Mouse (Mus musculus): ENCODE data around the gene Ppp1r3e. TPM values are rescaled to one million over a fixed set of nuclear protein-coding genes. Genes with fewer than 3 reads are reported as not detected.
A peak's percentile ranks its signal among the peaks of the same experiment; 100 is the strongest.

Gene Ppp1r3e
- total RNA-seq, 2 experiments from 2014 or later, result 18.6 to 21.2 TPM

DNA sequence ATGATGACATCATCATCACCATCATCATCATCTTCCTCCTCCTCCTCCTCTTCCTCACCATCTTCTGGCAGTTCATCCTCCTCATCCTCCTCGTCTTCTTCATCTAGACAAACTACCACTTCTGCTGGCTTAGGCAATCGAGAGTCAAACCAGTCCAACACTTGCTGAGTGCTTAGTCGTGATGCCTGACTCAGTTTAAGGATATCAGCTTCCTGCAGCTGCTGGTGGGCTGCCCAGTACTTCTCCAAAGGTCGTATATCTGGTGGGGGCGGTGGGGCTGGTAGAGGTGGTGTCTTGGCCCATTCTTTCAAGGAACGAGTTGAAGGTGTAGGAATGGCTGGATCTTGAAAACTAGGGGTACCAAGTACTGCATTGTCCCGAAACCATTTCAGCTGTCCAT, 20.6 kb downstream of the Ppp1r3e start:
- TF ChIP-seq CTCF (IDR thresholded peaks at IDR 0.05), result no peak
- no peak overlapping the region for H3K27ac ChIP-seq

GRCm38 (mm10) chr14:54855726-54856125, 21.6 kb downstream of the Ppp1r3e start:
- H3K27ac ChIP-seq, result no peak overlapping the region
- intact Hi-C loops (cut with DNase I), result no loop called here
- TF ChIP-seq CTCF (IDR thresholded peaks at IDR 0.05), result no peak
- no peak overlapping the region for H3K4me3 ChIP-seq
- DNase-seq (ENCODE audit: extremely low spot score in 1 of 2, low spot score in 2 of 2), result no peak

More for the DNA sequence above, 20.6 kb downstream of the Ppp1r3e start:
- no peak overlapping the region for H3K4me3 ChIP-seq
- DNase-seq (ENCODE audit: extremely low spot score in 1 of 2, low spot score in 2 of 2), result no peak
- intact Hi-C loops (cut with DNase I), result no loop called here

GRCm38 (mm10) chr14:54843461-54843860, 33.9 kb downstream of the Ppp1r3e start:
- peak; percentile 62 for TF ChIP-seq CTCF (IDR thresholded peaks at IDR 0.05)
- Histone ChIP-seq H3K4me3 (no peak overlapping the region; the same call in 1 of the 2 replicates), H3K27ac (no peak overlapping the region)
- no peak for DNase-seq (ENCODE audit: extremely low spot score in 1 of 2, low spot score in 2 of 2)
- intact Hi-C loops (cut with DNase I), result loop anchor here (1.0 to 5.0 kb wide), 2 partner anchors 94 to 172 kb away; partner anchors contain the start of genes Cmtm5 and Ngdn

GRCm38 (mm10) chr14:54823716-54824115, 53.6 kb downstream of the Ppp1r3e start:
- DNase-seq (ENCODE audit: extremely low spot score in 1 of 2, low spot score in 2 of 2), result no peak
- no peak overlapping the region for H3K4me3 ChIP-seq
- no peak for TF ChIP-seq CTCF (IDR thresholded peaks at IDR 0.05)
- no peak overlapping the region for H3K27ac ChIP-seq
- intact Hi-C loops (cut with DNase I), result no loop called here

Other genes starting within 250 kb of the Ppp1r3e start
- gene Gm17606, start 236.6 kb downstream of the Ppp1r3e start, total RNA-seq (2021), result not detected
- gene Cdh24, start 236.2 kb downstream of the Ppp1r3e start, total RNA-seq (2021), result 10 to 100 TPM in 1 of 2 experiments, 1 to 10 TPM in 1; 8.2 to 11.3 TPM
- 10 to 100 TPM; 20.2 to 22.7 TPM for gene 1700123O20Rik, start 191.3 kb downstream of the Ppp1r3e start, total RNA-seq (2021)
- 100 to 1,000 TPM; 200 to 232 TPM for gene Acin1, start 190.6 kb downstream of the Ppp1r3e start, total RNA-seq (2021)
- not detected for gene Gm29776, start 178.7 kb downstream of the Ppp1r3e start, total RNA-seq (2021)
- not detected for gene Cebpe, start 165.4 kb downstream of the Ppp1r3e start, total RNA-seq (2021)
- 10 to 100 TPM; 54.3 to 58.6 TPM for gene Slc7a8, start 95.6 kb downstream of the Ppp1r3e start, total RNA-seq (2021)
- gene Rnf212b, start 63.4 kb downstream of the Ppp1r3e start, total RNA-seq (2021), result not detected
- gene Homez, start 6.6 kb downstream of the Ppp1r3e start, total RNA-seq (2021), result 10 to 100 TPM; 19.4 to 20.8 TPM
- gene Bcl2l2, start 5.8 kb upstream of the Ppp1r3e start, total RNA-seq (2021), result 100 to 1,000 TPM; 132 to 137 TPM
- gene Gm20521, start 5.9 kb upstream of the Ppp1r3e start, total RNA-seq (2021), result 1 to 10 TPM; 2.8 to 3.7 TPM
- gene Pabpn1, start 14.9 kb upstream of the Ppp1r3e start, total RNA-seq (2021), result 100 to 1,000 TPM; 247 to 267 TPM
- gene Slc22a17, start 35.6 kb upstream of the Ppp1r3e start, total RNA-seq (2021), result 100 to 1,000 TPM; 586 to 617 TPM
- 1 to 10 TPM; 5.1 to 8.1 TPM for gene Efs, start 48.6 kb upstream of the Ppp1r3e start, total RNA-seq (2021)
- gene Il25, start 55.1 kb upstream of the Ppp1r3e start, total RNA-seq (2021), result not detected
- gene Cmtm5, start 58.7 kb upstream of the Ppp1r3e start, total RNA-seq (2021), result 10 to 100 TPM; 46.5 to 53.5 TPM
- 10 to 100 TPM in 1 of 2 experiments, 1 to 10 TPM in 1; 6.0 to 10.9 TPM for gene Myh6, start 89.4 kb upstream of the Ppp1r3e start, total RNA-seq (2021)
- not detected for gene Gm17428, start 99.4 kb upstream of the Ppp1r3e start, total RNA-seq (2021)
- 10 to 100 TPM; 22.1 to 24.2 TPM for gene Myh7, start 117.1 kb upstream of the Ppp1r3e start, total RNA-seq (2021)
- gene Ngdn, start 137.9 kb upstream of the Ppp1r3e start, total RNA-seq (2021), result 10 to 100 TPM; 26.7 to 30.7 TPM
- 10 to 100 TPM; 47.0 to 61.6 TPM for gene Zfhx2, start 214.8 kb upstream of the Ppp1r3e start, total RNA-seq (2021)
- gene Thtpa, start 217.2 kb upstream of the Ppp1r3e start, total RNA-seq (2021), result 10 to 100 TPM; 18.1 to 22.8 TPM
- 1 to 10 TPM; 7.7 to 9.5 TPM for gene Ap1g2, start 229.0 kb upstream of the Ppp1r3e start, total RNA-seq (2021)
- gene Jph4, start 239.4 kb upstream of the Ppp1r3e start, total RNA-seq (2021), result 100 to 1,000 TPM; 300 to 347 TPM